Mouse (Mus musculus): ENCODE measurements around the gene Sipa1l1. TPM values are rescaled to one million over a fixed set of nuclear protein-coding genes. Genes with fewer than 3 reads are reported as not detected.
A peak's percentile ranks its signal among the peaks of the same experiment; 100 is the strongest.

Gene Sipa1l1
- total RNA-seq, 2 experiments from 2014 or later: 8.7 to 10.3 TPM

DNA sequence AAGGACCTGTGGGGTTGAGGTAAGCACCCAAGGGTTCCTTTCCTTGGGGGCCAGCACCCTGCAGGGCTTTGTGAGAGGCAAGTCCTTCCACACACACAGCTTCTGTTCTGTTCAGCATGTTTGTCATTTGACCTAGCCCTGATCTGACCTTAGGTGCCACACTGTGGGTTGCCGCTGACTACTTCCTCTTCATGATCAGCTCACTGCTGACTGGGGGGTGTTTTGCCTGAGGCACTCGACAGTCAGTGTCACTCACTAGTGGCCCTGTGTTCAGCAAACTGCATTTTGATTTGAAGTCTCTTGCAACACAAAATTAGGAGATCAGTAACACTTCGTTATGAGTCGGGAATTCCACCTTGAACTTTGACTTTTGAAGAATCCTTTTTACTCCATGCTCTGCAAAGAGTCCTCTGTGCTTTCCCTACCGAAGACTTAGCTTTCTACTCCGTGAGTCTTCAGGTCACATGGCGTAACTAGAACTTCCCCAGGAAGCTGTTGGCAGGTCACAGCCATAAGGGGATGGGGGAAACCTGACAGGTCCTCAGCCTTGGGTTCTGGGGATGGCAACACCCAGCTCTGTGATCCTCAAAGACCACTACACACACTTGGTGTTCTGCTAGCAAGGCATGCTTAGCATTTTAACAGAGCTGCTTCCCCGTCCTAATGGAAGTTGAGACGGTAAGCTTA lies 279.2 kb downstream of the Sipa1l1 start:
- intact Hi-C loops (cut with DNase I): no loop called here
- DNase-seq (ENCODE audit: low spot score): no peak

DNA sequence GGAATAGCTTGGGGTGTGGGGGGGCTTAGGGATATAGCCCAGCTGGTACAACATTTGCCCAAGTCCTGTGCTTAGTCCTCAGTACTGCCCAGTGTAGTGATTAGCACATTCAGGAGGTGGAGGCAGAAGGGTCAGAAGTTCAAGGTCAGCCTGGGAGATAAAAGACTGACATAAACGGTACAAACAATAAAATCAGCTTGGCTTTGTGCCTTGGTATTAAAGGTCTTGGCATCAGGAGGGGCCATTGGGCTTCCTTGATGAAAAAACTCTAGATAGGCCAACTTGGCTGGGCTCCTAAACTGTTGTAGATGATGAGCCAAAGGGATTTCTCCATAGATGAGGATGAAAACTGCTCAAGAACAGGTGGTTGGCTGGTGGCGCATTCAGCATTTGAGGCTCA lies 283.3 kb downstream of the Sipa1l1 start:
- no peak for DNase-seq (ENCODE audit: low spot score)
- intact Hi-C loops (cut with DNase I): no loop called here

DNA sequence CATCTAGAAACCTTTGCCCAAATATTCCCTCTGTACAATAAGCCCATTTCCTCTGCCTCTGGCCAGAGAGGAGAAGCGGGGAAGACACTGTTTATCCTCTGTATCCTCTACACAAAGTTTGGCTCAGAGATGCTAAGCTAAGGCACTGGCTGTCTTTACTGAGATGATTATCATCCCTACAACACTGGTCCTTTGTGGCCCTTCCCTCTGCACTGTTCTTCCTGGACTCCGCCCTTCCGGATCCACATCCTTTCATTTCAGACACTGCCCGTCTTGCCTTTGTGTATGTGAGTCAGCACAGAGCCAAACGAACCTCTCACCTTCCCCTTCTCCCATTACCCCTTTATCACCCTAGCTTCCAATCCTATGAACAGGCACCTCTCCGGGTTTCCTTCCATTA lies 285.3 kb downstream of the Sipa1l1 start:
- intact Hi-C loops (cut with DNase I): no loop called here
- DNase-seq (ENCODE audit: low spot score): no peak

DNA sequence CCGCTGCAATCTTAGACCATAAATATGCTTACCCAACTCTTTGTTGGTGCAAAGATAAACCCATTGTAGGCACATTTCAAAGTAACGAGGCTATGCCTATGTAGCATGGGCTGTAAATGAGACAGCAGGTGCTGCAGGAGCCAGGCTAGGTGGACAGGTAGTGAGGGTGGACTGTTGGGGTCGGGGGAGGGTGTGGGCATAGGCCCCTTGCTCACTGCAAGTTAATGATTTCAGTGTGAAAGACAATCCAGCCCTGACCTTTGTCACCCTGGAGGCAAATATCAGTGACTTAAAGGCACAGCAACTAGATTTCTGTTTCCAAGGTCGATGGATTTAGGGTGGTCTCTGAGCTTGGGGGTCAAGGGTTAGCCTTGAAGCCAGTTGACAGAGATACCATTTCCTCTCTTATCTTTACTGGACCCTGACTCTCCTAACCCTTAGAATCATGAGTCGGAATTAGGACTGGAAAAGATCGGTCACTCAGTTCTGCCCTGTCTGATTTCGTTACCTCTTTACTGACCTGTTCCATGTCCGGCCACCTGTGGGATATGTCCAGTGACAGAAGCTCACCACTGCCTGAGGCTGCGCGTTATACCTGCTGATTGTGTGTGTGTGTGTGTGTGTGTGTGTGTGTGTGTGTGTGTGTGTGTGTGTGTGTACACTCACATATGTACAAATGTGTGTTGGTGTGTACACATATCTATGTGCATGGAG lies 286.7 kb downstream of the Sipa1l1 start:
- intact Hi-C loops (cut with DNase I): no loop called here
- DNase-seq (ENCODE audit: low spot score): no peak

DNA sequence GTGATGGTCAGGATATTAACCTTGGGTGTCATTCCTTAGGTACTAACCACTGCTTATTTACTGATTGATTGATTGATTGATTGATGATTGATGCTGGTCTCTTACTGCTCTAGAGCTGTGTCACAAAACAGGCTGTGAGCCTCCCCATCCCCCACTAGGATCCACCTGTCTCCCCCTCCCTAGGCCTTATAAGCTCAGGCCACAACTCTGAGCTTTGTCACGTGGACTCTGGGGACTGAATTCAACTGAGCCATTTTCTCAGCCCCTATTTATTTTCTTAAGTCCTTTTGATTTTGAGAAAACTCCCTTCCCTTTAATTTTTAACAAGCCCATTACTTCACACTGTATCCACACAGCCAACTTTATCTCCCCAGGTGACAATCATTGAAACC lies 287.3 kb downstream of the Sipa1l1 start:
- intact Hi-C loops (cut with DNase I): no loop called here
- no peak for DNase-seq (ENCODE audit: low spot score)

DNA sequence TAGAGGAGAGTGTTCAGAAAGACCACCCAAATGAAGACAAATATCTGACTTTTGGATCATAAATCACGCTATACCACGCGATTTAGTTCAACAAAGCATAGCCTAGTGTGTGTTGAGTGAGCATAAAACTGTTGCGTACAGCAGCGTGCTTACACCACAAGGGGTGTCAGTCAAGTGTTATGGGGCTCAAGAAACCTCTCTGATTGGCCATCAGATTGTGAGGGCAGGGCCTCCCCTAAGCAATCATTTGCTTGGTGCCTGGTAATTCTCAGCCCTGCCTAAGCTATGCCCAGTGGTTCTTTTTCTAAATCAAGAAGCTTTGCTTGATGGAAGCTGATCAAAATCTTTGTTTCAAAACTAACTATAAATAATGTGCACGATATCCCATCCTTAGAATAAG lies 288.5 kb downstream of the Sipa1l1 start:
- no peak for DNase-seq (ENCODE audit: low spot score)
- intact Hi-C loops (cut with DNase I): no loop called here

DNA sequence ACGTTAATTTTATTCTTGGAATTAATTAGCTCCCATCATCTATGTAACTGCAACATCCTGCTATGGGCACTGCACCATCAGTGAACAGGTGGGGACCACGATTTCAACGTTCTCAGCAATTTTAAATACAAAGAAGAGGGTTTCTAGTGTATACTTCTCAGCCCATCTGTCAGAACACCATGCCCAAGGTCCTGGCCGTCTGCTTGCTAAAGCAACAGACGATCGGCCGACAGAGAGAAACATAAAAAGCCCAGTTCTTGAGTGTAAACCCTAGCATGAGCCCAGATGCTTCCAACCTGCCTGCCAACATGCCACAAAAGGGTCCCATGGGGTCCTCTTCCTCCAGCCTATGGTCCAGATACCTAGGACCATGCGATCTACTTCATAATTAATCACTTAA lies 288.9 kb downstream of the Sipa1l1 start:
- intact Hi-C loops (cut with DNase I): no loop called here
- no peak for DNase-seq (ENCODE audit: low spot score)

DNA sequence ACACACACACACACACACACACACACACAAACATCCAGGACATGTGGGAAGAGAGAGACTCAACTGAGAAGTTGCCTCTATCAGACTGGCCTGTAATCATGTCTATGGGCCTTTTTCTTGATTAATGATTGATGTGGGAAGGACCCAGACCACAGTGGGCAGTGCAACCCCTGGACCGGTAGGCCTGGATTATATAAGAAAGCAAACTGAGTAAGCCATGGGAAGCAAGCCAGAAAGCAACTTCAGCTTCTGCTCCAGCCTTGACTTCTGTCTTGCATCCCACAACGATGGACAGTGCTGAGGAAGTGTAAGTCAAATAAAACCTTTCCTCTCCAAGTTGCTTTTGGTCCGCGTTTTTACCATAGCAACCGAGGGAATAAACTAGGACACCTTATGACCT lies 298.1 kb downstream of the Sipa1l1 start:
- no peak for DNase-seq (ENCODE audit: low spot score)
- intact Hi-C loops (cut with DNase I): no loop called here

DNA sequence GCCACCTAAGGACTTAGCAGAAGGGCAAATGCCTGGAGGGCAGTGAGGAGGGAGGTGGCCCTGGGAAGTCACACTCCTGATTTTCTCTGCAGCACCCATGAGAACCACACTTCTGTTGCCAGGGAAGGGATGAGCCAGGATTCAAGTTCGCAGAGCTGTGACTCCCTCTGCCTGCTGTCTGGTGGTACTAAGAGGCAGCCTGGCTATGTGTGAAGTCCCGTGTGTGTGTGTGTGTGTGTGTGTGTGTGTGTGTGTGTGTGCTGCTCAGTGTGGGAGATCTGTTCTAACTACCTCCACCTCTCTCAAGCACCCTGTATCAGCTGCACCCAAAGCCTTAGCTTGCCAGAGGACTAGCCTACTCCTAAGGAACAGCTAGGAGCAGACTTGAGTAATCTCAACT lies 298.5 kb downstream of the Sipa1l1 start:
- intact Hi-C loops (cut with DNase I): no loop called here
- no peak for DNase-seq (ENCODE audit: low spot score)

DNA sequence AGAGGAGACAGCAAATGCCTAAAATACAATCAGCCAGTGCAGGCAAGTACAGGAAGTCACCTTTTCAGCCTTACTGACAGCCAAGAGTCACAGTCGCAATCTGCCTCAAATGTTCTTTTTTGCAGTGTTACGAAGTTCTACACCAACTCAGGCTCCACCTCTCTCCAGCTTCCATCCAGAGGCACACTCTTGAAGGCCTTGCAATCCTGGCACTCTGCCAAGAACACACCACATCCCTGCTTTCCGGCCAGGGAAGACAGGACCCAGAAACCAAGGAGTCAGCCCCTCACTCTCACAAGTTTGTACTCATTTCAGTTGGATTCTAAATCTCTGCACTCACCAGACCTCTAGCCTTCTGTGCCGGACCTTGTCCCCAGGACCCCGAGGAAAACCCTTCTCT lies 299.3 kb downstream of the Sipa1l1 start:
- intact Hi-C loops (cut with DNase I): no loop called here
- DNase-seq (ENCODE audit: low spot score): no peak

DNA sequence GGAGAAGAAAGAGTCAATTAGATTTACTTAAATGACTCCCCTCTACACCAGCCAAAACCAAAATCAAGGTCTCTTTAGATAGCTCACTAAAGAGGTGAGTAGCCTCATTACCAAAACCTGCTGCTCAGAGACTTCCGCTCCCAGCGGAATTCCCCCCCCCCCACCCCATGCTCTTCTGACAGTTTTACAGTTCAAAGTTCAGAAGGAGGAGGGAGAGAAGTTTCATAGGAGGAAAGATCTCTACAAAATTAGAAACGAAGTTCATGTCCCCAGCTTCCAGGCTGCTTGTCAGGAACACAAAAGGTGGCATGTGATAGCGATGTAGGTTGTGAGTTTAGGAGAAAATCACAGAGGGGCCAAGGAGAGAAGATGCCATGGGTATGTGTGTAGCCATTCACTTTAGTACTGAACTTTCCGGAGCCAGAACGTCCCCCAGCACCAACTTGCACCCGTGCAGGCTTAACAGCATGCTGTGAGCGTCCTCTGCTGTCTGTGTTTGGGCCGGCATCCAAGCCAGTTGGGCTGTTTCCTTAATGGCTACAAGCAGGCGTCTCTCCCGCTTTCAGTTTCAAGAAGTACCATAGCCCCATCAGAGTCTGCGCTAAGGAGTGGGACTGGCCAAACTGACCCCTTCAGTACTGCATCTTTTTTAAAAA lies 300.7 kb downstream of the Sipa1l1 start:
- intact Hi-C loops (cut with DNase I): loop anchor here (5.0 to 10.0 kb wide), 2 partner anchors 298 to 675 kb away; no protein-coding TSS in a partner anchor

DNA sequence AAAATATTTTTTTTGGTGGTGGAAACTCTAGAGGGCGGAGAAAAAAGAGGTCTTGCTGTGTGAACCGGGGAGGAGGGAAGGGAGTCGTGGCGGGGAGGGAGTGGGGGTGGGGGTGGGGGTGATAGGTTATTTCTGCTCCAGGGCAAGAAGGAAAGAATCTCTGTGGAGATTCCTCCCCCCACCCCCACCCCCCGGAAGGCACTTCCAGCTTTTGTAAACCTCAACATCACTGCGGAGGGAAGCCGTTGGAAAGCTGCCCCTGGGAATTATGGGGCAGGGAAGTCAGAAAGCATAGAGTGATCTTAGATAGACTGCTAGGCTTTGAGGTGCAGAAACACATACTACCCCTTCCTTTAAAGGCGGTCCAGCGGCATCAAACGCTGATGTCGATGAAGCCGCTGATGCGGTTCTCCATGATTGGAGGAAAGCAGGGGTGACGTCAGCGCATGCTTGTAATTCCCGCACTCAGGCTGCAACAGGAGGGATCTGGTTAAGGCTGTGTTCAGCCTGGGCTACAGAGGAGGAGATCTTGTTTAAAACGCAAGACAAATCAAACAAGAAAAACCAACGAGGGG lies 301.3 kb downstream of the Sipa1l1 start:
- DNase-seq (ENCODE audit: low spot score): peak; percentile 51
- intact Hi-C loops (cut with DNase I): loop anchor here (5.0 to 10.0 kb wide), 2 partner anchors 298 to 676 kb away; no protein-coding TSS in a partner anchor

More for the DNA sequence above, 300.7 kb downstream of the Sipa1l1 start:
- DNase-seq (ENCODE audit: low spot score): peak; percentile 76

DNA sequence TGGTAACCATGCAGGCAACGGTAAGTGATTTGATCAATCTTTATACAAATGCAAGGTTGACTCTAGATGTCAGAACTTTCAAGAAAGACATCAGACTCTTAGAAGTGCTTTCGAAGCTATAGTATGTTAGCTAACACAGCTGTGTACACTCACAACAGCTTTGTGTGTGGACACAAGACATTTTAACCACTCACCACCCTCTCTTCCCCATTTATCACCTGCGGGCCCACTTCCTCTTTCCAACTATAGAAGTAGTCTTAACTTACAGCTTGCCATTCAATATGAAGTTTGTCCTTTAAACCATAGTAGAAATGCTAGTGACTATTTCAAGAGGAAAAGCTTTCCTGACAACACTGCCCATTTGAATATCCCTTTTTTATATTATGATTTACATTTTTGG lies 303.7 kb downstream of the Sipa1l1 start:
- no peak for DNase-seq (ENCODE audit: low spot score)
- intact Hi-C loops (cut with DNase I): loop anchor here (5.0 to 10.0 kb wide), 2 partner anchors 300 to 678 kb away; no protein-coding TSS in a partner anchor

DNA sequence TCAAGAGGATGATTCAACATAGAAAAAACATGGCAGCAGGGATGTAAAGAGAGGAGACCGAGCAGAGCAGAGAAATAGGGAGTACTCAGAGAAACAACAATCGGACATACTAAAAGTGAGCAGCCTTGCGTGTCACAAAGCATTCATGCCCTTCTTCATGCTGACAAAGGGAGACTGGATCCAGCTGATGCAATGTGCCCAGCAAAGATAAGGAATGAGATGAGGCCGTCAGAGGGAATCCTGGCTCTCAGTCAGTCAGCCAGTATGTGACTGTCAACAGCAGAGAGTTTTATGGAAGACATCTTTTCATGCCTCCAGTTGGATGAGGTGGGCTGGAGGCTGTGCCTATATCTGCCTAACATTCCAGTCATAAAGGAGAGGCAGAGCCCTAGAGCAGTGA lies 304.1 kb downstream of the Sipa1l1 start:
- DNase-seq (ENCODE audit: low spot score): no peak
- intact Hi-C loops (cut with DNase I): loop anchor here (5.0 to 10.0 kb wide), 2 partner anchors 301 to 678 kb away; no protein-coding TSS in a partner anchor

DNA sequence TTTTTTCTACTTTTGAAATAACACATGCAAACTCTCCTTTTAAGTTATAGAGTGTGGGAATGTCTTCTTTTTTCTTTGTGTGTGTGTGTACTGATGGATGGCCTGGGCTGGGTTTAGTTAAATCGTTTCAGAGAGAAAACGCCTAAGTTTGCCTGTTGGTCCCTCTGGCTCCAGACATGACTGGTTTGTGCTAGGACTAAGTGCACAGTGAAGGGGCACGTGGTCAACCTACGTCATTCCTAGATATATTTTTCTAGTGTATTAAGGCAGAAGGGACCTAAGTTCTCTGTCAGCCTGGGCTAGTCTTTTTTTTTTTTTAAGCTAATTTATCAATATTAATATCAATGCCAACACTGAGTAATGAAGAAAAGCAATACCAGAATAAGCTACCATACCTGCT lies 305.3 kb downstream of the Sipa1l1 start:
- intact Hi-C loops (cut with DNase I): loop anchor here (5.0 to 10.0 kb wide), 2 partner anchors 302 to 680 kb away; no protein-coding TSS in a partner anchor

DNA sequence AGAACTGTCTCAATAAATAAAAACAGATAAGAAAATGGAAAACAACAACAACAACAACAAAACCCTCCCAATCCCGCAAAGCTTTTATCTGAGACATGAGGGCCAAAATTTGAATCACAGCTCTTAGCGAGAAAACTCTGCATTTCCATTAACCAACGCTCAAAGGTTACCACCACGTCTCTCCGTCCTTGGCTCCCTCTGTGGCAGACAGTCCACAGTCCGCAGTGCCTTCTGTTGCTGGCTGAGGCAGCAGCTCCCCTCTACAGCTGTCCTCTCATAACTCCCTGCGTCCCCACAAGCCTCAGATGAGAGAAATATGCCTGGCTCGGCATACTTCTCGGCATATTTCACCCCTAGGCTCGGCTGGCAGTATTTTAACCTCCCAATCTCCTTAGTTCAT lies 306.9 kb downstream of the Sipa1l1 start:
- intact Hi-C loops (cut with DNase I): loop anchor here (10.0 kb wide), 1 partner anchor 681 kb away; no protein-coding TSS in a partner anchor
- no peak for DNase-seq (ENCODE audit: low spot score)

More for the DNA sequence above, 305.3 kb downstream of the Sipa1l1 start:
- no peak for DNase-seq (ENCODE audit: low spot score)

DNA sequence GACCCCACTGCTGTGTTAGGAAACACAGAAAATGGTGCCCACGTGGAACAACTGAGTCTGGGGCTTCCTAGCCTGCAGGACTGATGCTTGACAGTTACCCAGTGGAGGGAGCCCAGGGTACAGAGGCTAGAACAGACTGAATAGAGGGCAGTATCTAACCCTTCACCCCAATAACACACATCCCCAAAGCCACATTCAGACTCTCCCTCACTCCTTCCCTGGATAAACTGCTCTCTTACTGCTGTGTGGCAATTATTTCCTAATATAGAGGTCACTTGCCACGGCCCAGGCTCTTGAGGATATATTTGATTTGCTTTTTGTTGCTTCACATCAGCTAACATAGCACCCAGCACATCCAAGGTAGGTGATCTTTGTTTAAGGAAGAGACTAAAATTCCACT lies 307.5 kb downstream of the Sipa1l1 start:
- intact Hi-C loops (cut with DNase I): loop anchor here (10.0 kb wide), 1 partner anchor 682 kb away; no protein-coding TSS in a partner anchor
- no peak for DNase-seq (ENCODE audit: low spot score)

DNA sequence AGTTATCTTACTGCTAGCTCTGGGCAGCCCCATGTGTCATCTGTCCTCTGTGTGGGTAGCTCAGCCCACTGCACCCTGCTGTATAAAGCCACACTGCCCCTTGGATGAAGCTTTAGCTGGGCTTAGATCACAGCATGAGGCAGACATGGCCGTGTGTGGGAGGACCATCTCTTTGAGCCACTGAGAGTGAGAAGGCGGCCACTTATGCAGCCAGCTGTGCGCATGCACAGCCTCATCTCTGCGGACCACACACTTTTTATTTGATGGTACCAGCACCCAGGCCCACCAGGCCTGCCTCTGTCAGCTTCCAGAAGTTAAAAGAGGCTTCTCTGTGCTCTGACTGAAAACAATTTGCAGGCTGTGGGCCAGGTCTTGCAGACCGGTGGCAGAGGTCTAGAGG lies 308.7 kb downstream of the Sipa1l1 start:
- no peak for DNase-seq (ENCODE audit: low spot score)
- intact Hi-C loops (cut with DNase I): loop anchor here (10.0 kb wide), 1 partner anchor 683 kb away; no protein-coding TSS in a partner anchor

DNA sequence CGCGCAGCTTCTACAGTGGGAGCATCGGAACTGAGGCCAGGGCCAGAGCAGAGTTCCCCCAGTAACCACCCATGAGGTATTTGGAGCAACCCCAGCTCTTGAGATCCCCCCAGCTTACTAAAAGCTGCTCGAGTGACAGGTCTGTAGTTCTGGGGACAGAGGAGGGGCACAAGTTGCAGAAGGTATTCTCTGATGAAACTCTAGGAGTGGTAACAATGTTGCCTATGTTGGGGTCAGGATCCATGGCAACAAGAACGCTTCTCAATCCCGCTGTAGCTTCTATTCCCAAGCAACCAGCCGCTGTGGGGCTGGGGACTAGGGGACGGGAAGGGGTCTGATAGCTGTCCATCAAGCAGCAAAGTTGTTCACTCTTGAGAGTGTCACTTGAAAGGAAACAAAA lies 309.1 kb downstream of the Sipa1l1 start:
- intact Hi-C loops (cut with DNase I): loop anchor here (10.0 kb wide), 1 partner anchor 683 kb away; no protein-coding TSS in a partner anchor

DNA sequence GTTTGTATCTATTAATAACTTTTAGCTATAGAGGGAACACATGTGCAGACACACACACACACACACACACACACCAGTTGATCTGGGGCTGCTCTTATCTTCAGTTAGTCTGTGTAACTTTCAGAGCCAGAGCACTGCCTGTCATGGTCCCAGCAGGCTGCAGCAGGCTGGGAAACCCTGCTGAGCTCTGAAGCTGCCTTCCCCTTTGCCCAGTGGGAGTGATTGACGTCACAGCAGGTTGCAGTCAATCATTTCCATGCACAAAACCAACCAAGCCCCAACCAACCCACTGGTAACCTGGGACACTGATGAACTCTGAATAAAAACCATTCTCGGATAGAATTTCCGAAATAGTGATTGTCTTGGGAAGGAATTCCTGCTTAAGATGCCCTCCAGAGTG lies 310.3 kb downstream of the Sipa1l1 start:
- no peak for DNase-seq (ENCODE audit: low spot score)
- intact Hi-C loops (cut with DNase I): loop anchor here (10.0 kb wide), 1 partner anchor 685 kb away; no protein-coding TSS in a partner anchor

More for the DNA sequence above, 309.1 kb downstream of the Sipa1l1 start:
- DNase-seq (ENCODE audit: low spot score): no peak
